11 mouse cellular contexts compared by ENCODE assay signal in genomic region chr6:137433521-137434137, GRCm38 (mm10).
A peak's percentile ranks its signal among the peaks of the same experiment; 100 is the strongest.
DNase-seq lines count a peak whose midpoint lies in the region; ATAC-seq lines count a peak whose summit lies in the region.
"Had no signal": no experiment of that assay in that cellular context is flagged by ENCODE, and none has a peak within 500 bp of the region (broad histone marks: within the 10 kb centered on the region; RNA-seq: fewer than 3 reads in every experiment).

No protein-coding gene starts in this region.

- ATAC-seq in forebrain, embryonic 15.5 days (replicated peaks) = peak; percentile 91
- ATAC-seq in neural tube, embryonic 15.5 days (ENCODE audit: low FRiP score) = peak; percentile 76; the same call in 1 of the 2 replicates
- ATAC-seq: liver, postnatal 0 days had no signal

- no peaks in the 10 kb centered on the region for H3K36me3 ChIP-seq in forebrain, embryonic 15.5 days
- no peaks in the 10 kb centered on the region for H3K36me3 ChIP-seq in limb, embryonic 10.5 days
- H3K36me3 ChIP-seq in neural tube, embryonic 15.5 days = peaks cover 2% of the 10 kb centered on the region; the same call in 1 of the 2 replicates

- H3K9ac ChIP-seq in forebrain, embryonic 15.5 days (replicated peaks) = 0 out of 2 replicates have a peak overlapping the region, but pooled peaks have one; percentile 5
- no peak overlapping the region for H3K9ac ChIP-seq in neural tube, embryonic 15.5 days (replicated peaks)
- H3K9ac ChIP-seq: liver, postnatal 0 days had no signal

- peaks cover 14% of the 10 kb centered on the region for H3K4me1 ChIP-seq in forebrain, embryonic 15.5 days
- H3K4me1 ChIP-seq in limb, embryonic 10.5 days = 0 out of 2 replicates have a peak, but pooled peaks cover 6% of the 10 kb centered on the region
- H3K4me1 ChIP-seq in neural tube, embryonic 15.5 days = peaks cover 12% of the 10 kb centered on the region; the same call in 1 of the 2 replicates

- no peak overlapping the region for H3K4me3 ChIP-seq in forebrain, embryonic 15.5 days
- no peak overlapping the region for H3K4me3 ChIP-seq in limb, embryonic 10.5 days
- H3K4me3 ChIP-seq in neural tube, embryonic 15.5 days (replicated peaks) = no peak overlapping the region
- H3K4me3 ChIP-seq: erythroblast, embryonic 14.5 days had no signal

- peak overlapping the region; percentile 57 for H3K27ac ChIP-seq in forebrain, embryonic 15.5 days (replicated peaks)
- peak overlapping the region; percentile 79 for H3K27ac ChIP-seq in limb, embryonic 10.5 days
- no peak overlapping the region for H3K27ac ChIP-seq in neural tube, embryonic 15.5 days (replicated peaks)

- 26% methylated on average over 14 of the region's 14 CpGs for WGBS in forebrain, embryonic 15.5 days
- WGBS in limb, embryonic 10.5 days = 78% methylated on average over 14 of the region's 14 CpGs
- WGBS in neural tube, embryonic 15.5 days = 37% methylated on average over 14 of the region's 14 CpGs

- no peak overlapping the region for H3K4me2 ChIP-seq in forebrain, embryonic 15.5 days (replicated peaks)
- H3K4me2 ChIP-seq in neural tube, embryonic 15.5 days = no peak overlapping the region

- H3K27me3 ChIP-seq in forebrain, embryonic 15.5 days = no peaks in the 10 kb centered on the region; the same call in 1 of the 2 replicates
- no peaks in the 10 kb centered on the region for H3K27me3 ChIP-seq in limb, embryonic 10.5 days (ENCODE audit: low read depth, poor library complexity, severe bottlenecking)
- H3K27me3 ChIP-seq in neural tube, embryonic 15.5 days (replicated peaks) = no peaks in the 10 kb centered on the region

- peak; percentile 22 to 49 for DNase-seq in layer of hippocampus, postnatal 10 days (ENCODE audit: low spot score in 2 of 2)
- no peak for DNase-seq in layer of hippocampus, adult 18-20 months (ENCODE audit: low spot score in 2 of 2)
- peak; percentile 38 for DNase-seq in limb, embryonic 10.5 days (ENCODE audit: low spot score)
- DNase-seq in kidney, postnatal 25 days = no peak
- no peak for DNase-seq in heart, postnatal 10 days
- no peak for DNase-seq in kidney, postnatal 4 days
- DNase-seq: B cell, adult 2 months; liver, postnatal 0 days had no signal

- H3K9me3 ChIP-seq in forebrain, embryonic 15.5 days = no peaks in the 10 kb centered on the region
- no peaks in the 10 kb centered on the region for H3K9me3 ChIP-seq in limb, embryonic 10.5 days (replicated peaks)
- no peaks in the 10 kb centered on the region for H3K9me3 ChIP-seq in neural tube, embryonic 15.5 days (replicated peaks)

- intact Hi-C loops in heart, postnatal 10 days (cut with DNase I) = no loop called here

Comparison
In these comparisons a context has a peak if more than half of its experiments do, and no peak if none do; other contexts are left out.
1. DNase-seq: peak in layer of hippocampus, postnatal 10 days (2 of 2) and limb, embryonic 10.5 days (single experiment); none in layer of hippocampus, adult 18-20 months (0 of 2), kidney, postnatal 25 days (0 of 2), heart, postnatal 10 days (0 of 2) and kidney, postnatal 4 days (0 of 2).